Mouse (Mus musculus) liver, embryonic 14.5 days (tissue): ENCODE measurements around the gene Arl5c.

Experiments
- CTCF ChIP-seq: IDR thresholded peaks from 2 replicates; pipeline ENCODE4 v1.5.1; 2016; ENCODE audit warnings: antibody characterized with exemption, low read depth, control low read depth
- EP300 ChIP-seq: IDR thresholded peaks from 2 replicates; pipeline ENCODE4 v1.6.1; 2016; ENCODE audit warnings: antibody characterized with exemption, low read depth

GRCm38 (mm10) chr11:98044074-98044473 is 48.1 kb upstream of the Arl5c start:
- no peak for TF ChIP-seq CTCF
- TF ChIP-seq EP300 = no peak
